Mouse (Mus musculus) urinary bladder, postnatal 10 days (tissue): ENCODE measurements around the gene Dthd1.

ENCODE experiments used
- DNase-seq: peaks from one replicate; pipeline ENCODE4 v3.0.0; 2022; ENCODE audit warnings: low spot score

Gene Dthd1

GRCm38 (mm10) chr5:62813402-62814071 lies at the start of gene Dthd1:
Gene Dthd1, plus strand, starts transcription at chr5:62813823.
- DNase-seq = no peak

DNA sequence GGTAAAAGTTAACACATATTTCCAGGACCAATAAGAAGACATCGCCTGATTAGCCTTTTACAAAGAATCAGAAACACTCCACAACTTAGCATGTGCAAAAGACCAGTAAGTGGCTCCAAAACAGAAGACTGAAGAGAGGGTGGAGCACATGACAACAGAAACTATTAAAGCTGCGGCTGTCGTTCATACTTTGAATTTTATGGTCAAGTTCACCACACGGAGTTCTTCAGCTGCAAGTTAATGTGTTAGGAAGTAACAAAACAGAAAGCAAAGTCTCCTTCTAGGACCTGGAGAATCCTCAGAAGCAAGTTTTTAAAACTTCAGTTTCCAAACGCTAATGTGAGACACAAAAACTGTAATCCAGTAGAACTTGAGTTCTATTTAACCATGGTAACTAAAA lies 49.5 kb upstream of the Dthd1 start:
- DNase-seq = no peak

- DNase-seq = no peak
These were observed 48.2 kb upstream of the Dthd1 start for GRCm38 (mm10) chr5:62765459-62765783.

- peak; percentile 11 for DNase-seq
These were observed 47.6 kb upstream of the Dthd1 start, which contains the start of gene Arap2 for GRCm38 (mm10) chr5:62765784-62766701. Gene Arap2, minus strand, starts transcription at chr5:62766159.

GRCm38 (mm10) chr5:62771775-62772599 lies 41.6 kb upstream of the Dthd1 start:
- DNase-seq = no peak

DNA sequence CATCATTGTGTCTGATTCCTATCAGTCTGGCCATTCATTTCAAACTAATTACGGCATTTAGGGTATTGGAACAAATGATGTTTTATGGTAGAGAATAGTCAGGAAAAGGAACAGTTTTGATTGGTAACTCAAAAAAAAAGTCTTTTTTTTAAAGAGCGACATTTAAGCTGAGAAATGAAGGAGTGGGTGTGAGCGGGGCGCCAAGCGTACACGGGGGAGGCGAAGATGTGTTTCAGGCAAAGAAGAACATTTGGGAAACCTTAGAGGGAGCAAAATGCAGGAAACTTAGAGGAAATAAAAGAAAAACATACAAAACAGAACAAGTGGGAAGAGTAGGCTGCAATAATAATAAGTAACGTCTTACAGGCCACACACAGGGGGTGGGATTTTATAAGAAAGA lies 35.8 kb upstream of the Dthd1 start:
- no peak for DNase-seq

DNA sequence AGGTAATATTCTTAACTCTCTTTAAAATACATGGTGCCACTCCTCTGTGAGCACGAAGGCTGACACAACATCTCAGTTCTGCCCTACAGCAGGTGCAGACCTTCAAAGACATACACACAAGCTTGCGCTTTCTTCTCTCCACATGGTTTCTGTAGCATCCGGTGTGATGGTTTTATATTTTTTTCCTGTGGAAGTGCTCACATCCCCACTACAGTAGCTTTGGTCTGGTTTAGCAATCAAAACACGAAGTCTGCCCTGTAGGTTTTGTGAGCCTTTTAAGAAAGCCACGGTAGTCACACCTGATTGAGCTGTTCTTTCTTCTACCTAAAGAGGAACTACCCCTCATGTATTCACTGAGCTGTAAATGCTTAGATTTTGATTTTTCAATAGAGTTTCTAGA lies 34.9 kb upstream of the Dthd1 start:
- DNase-seq = no peak

- no peak for DNase-seq
These were observed 26.8 kb upstream of the Dthd1 start for GRCm38 (mm10) chr5:62786809-62787208.

- no peak for DNase-seq
These were observed 22.6 kb upstream of the Dthd1 start for GRCm38 (mm10) chr5:62790921-62791564.

- no peak for DNase-seq
These were observed 20.8 kb upstream of the Dthd1 start for GRCm38 (mm10) chr5:62792776-62793175.

DNA sequence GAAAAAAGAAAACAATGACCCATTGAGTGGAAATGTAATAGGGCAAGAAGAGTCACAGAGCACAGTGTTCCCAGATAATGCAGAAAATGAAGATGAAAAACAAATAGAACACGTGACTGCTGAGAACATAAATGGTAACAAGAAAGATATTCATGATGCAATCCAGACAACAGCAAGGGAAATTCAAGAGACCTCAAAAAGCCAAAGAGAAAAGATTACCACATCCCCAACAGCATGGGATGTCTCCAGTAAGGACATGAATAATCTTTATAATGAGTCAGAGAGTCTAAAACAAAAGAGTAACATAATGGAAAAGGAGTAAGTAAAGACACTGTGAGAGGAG lies 420 bp downstream of the Dthd1 start:
- no peak for DNase-seq

- no peak for DNase-seq
These were observed 2.1 kb downstream of the Dthd1 start for GRCm38 (mm10) chr5:62815741-62816140.

GRCm38 (mm10) chr5:62819567-62819966 lies 5.9 kb downstream of the Dthd1 start:
- no peak for DNase-seq

DNA sequence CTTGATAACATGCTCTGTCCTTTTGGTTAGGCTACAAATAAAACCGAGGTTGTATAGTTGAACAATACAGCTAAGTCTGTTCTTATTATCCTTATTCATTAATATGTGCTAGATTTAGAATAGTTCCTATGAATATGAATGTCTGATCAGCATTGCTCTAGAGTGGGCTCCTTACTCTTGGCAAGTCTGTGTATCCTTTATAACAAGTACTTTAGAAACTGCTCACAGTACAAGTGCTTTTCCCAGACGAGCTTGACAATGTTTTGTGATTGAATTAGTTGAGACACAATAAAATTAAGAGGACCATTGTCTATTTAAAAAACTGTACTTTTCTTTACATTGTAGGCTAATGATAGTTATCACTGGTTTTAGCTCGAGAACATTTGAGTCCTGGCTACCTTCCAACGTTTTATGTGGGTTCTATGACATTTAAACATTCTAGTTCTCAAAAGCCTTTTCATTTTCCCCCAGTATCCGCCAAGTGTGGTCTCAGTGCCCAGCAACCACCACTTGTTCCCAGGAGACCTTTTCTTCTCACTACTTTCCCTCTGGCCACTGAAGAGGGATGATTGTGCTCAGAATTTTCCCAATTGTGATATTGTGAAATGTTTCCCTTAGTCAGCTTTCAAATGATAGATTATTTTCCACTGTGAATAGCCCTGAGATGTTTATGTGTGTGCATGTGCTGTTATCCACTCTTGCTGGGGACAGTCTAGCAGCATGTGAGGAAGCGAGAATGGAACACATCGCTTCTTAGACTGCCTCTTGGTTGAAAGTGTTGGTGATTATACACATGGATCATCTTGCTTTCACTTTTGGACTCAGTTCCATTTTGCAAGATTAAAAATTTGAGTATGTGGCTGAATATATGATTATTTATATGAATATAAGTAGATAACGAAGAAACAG lies 7.0 kb downstream of the Dthd1 start:
- DNase-seq = no peak

DNA sequence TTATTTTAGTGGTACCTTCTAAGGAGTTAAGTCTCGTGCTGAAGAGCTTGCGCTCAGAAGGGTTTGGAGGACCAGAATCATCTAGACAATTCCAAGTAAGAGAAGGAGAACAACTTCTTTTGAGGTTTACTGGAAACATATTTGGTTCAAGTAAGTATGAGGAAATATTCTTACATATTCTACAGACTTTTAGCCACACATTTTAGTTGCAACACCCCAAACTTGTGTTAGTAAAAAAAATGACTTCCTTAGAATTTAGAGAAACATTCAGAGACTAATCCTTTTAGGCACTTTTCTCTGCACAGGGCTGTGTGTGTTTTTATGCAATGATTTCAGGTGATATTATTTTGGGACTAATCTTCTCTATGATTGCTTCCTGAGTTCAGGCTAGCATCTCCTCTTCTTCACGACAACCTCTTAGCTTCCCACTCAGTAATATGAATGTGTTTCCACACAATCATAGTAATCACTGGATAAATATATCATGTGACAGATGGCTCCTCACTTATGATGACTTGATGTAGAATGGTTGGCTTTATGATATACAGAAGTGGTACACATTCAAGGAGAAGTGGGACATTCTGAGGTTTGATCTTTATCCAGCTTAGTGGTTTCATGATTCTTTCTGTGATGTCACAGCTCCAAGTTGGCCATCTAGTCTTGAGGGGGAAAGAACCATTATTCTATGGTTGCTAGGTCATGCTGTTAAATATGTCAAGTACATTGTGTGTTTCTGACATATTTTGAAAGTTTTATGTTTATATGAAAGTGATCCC lies 29.5 kb downstream of the Dthd1 start:
- no peak for DNase-seq

DNA sequence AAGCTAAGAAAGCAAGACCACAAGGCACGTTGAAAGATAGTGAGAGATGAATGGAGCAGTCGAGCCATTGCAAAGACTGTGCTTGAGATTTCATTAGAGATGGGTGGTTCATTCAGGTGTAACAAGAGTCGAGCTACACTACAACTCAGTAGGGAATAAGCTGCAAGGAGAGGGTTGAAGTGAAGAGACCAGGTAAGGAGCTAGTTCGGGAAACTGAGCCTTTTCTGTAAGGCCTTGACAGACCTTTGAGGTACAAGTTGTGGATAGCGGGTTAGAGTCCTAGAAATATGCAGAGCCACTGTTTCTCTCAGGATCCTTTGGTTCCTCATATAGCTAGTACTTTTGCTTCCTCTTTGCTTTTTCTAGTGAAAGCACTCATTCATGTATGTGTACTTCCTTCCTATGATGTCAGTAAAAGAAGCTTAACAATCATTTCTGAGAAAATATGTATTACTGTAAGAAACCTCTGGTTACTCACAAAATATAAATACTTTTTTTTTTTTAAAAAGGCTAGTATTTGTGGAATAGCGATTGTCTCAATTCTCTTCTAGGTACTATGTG lies 33.0 kb downstream of the Dthd1 start:
- DNase-seq = no peak

- no peak for DNase-seq
These were observed 37.7 kb downstream of the Dthd1 start for GRCm38 (mm10) chr5:62851337-62851736.

DNA sequence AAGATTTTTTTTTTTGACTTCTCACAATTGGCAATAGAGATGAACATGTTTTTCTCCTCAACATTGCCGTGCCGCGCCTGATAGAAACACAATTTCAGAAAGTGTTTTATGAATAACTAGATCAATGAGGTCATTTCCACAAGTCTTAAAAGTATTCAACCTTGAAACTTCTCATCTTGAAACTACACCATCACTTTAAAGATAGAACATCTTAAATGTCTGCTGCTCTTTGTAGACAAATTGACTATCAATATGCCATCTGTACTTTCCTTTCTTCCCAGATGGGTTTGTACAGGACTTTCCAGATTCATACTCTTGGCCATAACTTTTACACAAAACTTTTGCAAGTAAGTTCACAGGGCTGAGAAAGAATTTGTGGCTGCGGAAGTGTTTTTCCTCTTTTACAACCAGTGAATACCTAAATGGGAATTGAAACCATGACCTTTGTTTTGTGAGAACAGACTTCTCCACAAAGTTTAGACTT lies 40.8 kb downstream of the Dthd1 start:
- no peak for DNase-seq

GRCm38 (mm10) chr5:62857502-62857901 lies 43.9 kb downstream of the Dthd1 start:
- no peak for DNase-seq

DNA sequence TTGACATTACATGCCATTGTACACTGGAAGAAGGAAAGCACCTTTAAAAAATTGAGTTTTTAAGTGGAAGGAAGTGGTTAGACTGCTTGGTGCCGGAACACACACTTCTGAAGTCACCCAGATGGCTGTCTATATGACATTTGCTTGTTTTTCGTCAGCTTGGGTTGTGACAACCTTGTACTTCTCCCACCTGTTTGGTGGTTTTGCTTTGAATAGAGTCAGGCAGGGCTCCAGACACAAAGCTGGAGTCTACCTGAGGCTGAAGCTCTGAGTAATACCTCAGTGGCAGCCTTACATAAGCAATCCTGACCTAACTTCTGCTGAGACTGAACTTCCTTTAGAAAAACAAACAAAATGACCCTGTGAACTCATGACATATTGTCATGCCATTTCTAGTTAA lies 44.7 kb downstream of the Dthd1 start:
- no peak for DNase-seq
